Mouse (Mus musculus) forebrain, embryonic 10.5 days (tissue): ENCODE data around the gene Nat10. TPM values are rescaled to one million over a fixed set of nuclear protein-coding genes. Genes with fewer than 3 reads are reported as not detected.

ENCODE experiments used
- polyA plus RNA-seq: library from polyadenylated mRNA; unstranded; fragments of >200 nt; fragmentation: Nextera tagmentation; extraction: Ambion mirVana; gene quantifications from 2 replicates; pipeline ENCODE4 v1.2.1, GENCODE M21; 2016

The Nat10 gene
- polyA plus RNA-seq, 1 experiment from 2014 or later = 37.5 TPM

Other genes starting within 250 kb of the Nat10 start
- 11.5 and 12.9 TPM in 2 replicates for gene Abtb2, start 195.0 kb downstream of the Nat10 start, polyA plus RNA-seq
- gene Caprin1, start 36.4 kb upstream of the Nat10 start, polyA plus RNA-seq = 508 and 532 TPM in 2 replicates
- 24.3 and 26.4 TPM in 2 replicates for gene Lmo2, start 196.7 kb upstream of the Nat10 start, polyA plus RNA-seq